Mouse (Mus musculus): ENCODE results near the gene Lrrc74a. TPM values are rescaled to one million over a fixed set of nuclear protein-coding genes. Genes with fewer than 3 reads are reported as not detected.

The Lrrc74a gene
- polyA plus RNA-seq, 1 experiment, result not detected

DNA sequence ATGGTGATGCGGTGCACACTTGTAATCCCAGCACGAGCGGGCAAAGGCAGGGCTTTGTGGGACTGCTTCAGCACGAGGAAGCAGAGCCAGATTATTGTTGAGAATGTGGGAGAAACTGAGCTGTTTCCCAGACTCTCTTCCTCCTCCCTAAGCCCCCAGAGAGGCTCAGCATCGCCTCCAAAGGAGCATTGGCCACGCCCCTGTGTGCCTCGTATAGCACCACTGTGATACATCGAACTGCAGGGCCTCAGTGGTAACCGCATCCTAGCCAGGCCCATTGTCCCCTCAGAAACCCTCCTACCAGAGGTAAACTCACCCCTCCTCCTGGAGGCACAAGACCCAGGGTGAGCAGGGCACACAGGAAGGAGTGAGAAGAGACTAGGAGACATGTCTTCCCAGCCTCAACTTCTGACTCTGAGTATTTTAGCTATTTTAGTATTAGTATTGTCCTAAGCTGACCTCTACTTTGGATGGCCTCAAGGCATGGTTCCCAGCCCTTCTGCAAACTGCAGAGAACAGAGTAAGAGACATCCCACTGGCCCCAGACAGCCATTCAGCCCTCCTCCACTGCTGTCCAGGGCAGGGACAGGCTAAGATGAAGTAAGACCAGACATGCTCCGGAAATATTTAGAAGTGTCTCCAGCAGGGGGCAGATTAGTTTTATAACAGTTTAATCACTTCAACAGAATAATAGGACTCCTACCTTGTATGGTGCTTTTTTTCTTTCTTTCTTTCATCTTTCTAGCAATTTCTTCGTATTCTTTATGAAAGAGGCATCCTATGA is 45.2 kb downstream of the Lrrc74a start:
- peaks cover 12% of the 10 kb centered on the region for H3K4me1 ChIP-seq (ENCODE audit: control insufficient read depth, insufficient read depth, low read length)
- H3K27ac ChIP-seq (ENCODE audit: insufficient read depth, low read length), result no peak overlapping the region
- H3K36me3 ChIP-seq (ENCODE audit: control insufficient read depth, insufficient read depth, low read length, poor library complexity, severe bottlenecking), result no peaks in the 10 kb centered on the region
- TF ChIP-seq CTCF (IDR thresholded peaks at IDR 0.05; ENCODE audit: low read depth, low read length) (no peak), POLR2A (IDR thresholded peaks at IDR 0.05; ENCODE audit: insufficient read depth, low read length) (no peak), EP300 (IDR thresholded peaks at IDR 0.05; ENCODE audit: insufficient read depth, low read depth, low read length) (no peak)
- no peak overlapping the region for H3K9ac ChIP-seq (ENCODE audit: low read depth, poor library complexity, severe bottlenecking)
- H3K4me3 ChIP-seq (ENCODE audit: low read depth, low read length), result no peak overlapping the region
- no peaks in the 10 kb centered on the region for H3K9me3 ChIP-seq (replicated peaks; ENCODE audit: control insufficient read depth, insufficient read depth, low read length, poor library complexity, severe bottlenecking)
- H3K27me3 ChIP-seq (ENCODE audit: control insufficient read depth, insufficient read depth, low read length, poor library complexity, severe bottlenecking), result no peaks in the 10 kb centered on the region

DNA sequence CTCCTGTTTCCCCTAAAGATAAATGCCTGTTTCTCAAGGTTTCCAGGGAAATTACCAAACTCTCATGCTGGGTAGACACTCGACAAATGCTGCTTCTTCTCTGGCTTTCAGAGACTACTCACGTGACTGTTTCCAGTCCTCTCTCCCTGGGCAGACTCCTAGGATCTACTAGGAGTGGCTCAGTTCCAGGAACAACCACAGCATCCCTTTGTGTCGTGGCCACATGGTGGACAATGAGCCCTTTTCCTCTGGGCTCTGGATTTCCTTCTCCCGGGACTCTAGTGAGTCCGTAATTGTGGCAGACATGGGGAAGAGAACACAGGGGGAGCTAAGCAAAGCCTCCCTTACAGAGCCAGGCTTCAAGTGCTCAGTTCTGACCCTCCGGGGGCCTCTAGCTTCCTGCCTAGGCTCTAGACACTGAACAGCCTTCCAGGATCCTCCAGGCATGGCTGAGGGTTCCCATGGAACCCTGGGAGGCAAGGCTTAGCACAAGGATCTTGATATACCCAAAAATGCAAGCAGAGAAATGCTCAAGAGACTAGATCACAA is 47.6 kb downstream of the Lrrc74a start:
- Histone ChIP-seq H3K9me3 (replicated peaks; ENCODE audit: control insufficient read depth, insufficient read depth, low read length, poor library complexity, severe bottlenecking) (no peaks in the 10 kb centered on the region), H3K27me3 (ENCODE audit: control insufficient read depth, insufficient read depth, low read length, poor library complexity, severe bottlenecking) (no peaks in the 10 kb centered on the region), H3K4me1 (ENCODE audit: control insufficient read depth, insufficient read depth, low read length) (peaks cover 2% of the 10 kb centered on the region), H3K27ac (ENCODE audit: insufficient read depth, low read length) (no peak overlapping the region), H3K36me3 (ENCODE audit: control insufficient read depth, insufficient read depth, low read length, poor library complexity, severe bottlenecking) (no peaks in the 10 kb centered on the region), H3K4me3 (ENCODE audit: low read depth, low read length) (no peak overlapping the region), H3K9ac (ENCODE audit: low read depth, poor library complexity, severe bottlenecking) (no peak overlapping the region)
- no peak for TF ChIP-seq POLR2A (IDR thresholded peaks at IDR 0.05; ENCODE audit: insufficient read depth, low read length)
- no peak for TF ChIP-seq CTCF (IDR thresholded peaks at IDR 0.05; ENCODE audit: low read depth, low read length)
- TF ChIP-seq EP300 (IDR thresholded peaks at IDR 0.05; ENCODE audit: insufficient read depth, low read depth, low read length), result no peak

DNA sequence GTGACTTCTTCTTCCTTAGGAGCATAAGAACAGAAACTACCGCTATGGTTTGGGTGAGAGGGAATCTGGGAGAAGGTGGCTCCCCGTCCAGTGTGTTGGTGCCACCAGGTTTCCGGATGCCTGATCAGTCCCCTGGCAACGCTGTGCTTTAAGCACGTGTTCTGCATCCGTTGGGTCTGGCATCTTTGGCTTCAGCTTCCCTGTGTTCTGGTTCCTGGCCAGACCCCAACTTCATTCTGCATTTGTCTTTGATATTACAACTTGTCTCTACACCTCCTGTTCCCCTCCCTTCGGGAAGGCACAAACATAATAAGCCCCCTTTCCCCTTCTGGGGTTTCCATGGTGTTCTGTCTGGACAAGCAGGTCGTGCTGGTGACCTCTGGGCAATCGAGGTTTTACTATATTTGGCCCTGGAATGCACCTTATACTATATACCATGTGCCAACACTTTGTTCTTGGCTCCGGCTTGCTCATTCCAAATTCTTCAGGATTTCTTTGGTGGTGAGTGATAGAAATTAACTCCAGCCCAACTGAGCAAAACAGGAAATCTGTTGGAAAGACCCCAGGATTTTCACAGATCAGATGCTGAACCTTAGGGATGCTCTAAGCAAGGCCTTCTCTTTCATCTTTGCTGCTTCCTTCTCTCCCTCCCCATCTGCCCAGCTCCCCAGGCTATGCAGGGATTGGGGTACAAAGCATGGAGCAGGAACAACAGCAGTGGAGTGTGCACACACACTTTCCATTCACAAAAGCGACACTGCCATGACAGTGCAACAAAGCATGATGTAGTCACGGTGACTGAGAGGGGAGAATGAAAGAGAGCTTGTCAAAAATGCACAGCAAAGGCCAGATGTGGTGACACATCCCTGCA is 52.2 kb downstream of the Lrrc74a start:
- H3K9ac ChIP-seq (ENCODE audit: low read depth, poor library complexity, severe bottlenecking), result no peak overlapping the region
- no peak overlapping the region for H3K27ac ChIP-seq (ENCODE audit: insufficient read depth, low read length)
- TF ChIP-seq POLR2A (IDR thresholded peaks at IDR 0.05; ENCODE audit: insufficient read depth, low read length) (no peak), CTCF (IDR thresholded peaks at IDR 0.05; ENCODE audit: low read depth, low read length) (no peak), EP300 (IDR thresholded peaks at IDR 0.05; ENCODE audit: insufficient read depth, low read depth, low read length) (no peak)
- no peaks in the 10 kb centered on the region for H3K36me3 ChIP-seq (ENCODE audit: control insufficient read depth, insufficient read depth, low read length, poor library complexity, severe bottlenecking)
- no peaks in the 10 kb centered on the region for H3K9me3 ChIP-seq (replicated peaks; ENCODE audit: control insufficient read depth, insufficient read depth, low read length, poor library complexity, severe bottlenecking)
- H3K4me1 ChIP-seq (ENCODE audit: control insufficient read depth, insufficient read depth, low read length), result peaks cover 5% of the 10 kb centered on the region
- no peak overlapping the region for H3K4me3 ChIP-seq (ENCODE audit: low read depth, low read length)
- no peaks in the 10 kb centered on the region for H3K27me3 ChIP-seq (ENCODE audit: control insufficient read depth, insufficient read depth, low read length, poor library complexity, severe bottlenecking)

DNA sequence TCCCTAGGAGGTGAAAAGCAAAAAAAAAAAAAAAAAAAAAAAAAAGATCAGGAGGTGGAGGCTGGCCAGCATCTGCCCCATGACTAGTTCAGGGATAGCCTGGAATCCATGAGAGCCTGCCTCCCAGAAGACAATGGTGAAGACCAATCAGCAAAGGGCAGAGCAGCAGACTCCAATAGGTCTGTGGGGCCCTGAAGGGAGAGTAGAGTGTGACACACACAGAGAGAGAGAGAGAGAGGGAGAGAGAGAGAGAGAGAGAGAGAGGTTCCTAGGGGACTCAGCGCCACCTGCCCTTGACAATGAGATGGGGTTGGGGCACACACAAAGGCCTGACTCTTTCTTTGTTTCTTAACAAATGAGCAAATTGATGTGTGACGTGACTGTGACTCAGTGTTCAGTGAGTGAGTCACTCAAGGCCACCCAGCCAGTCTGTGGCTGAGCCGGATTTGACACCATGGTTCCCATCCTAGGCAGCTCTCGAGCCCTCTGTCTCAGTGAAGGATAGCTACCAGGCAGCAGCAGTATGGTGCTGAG is 52.9 kb downstream of the Lrrc74a start:
- H3K27ac ChIP-seq (ENCODE audit: insufficient read depth, low read length), result peak overlapping the region; percentile 2; the same call in 1 of the 2 replicates
- H3K9ac ChIP-seq (ENCODE audit: low read depth, poor library complexity, severe bottlenecking), result no peak overlapping the region
- H3K4me3 ChIP-seq (ENCODE audit: low read depth, low read length), result no peak overlapping the region
- TF ChIP-seq POLR2A (IDR thresholded peaks at IDR 0.05; ENCODE audit: insufficient read depth, low read length) (no peak), EP300 (IDR thresholded peaks at IDR 0.05; ENCODE audit: insufficient read depth, low read depth, low read length) (0 out of 2 replicates have a peak, but pooled peaks have one; percentile 26)
- H3K9me3 ChIP-seq (replicated peaks; ENCODE audit: control insufficient read depth, insufficient read depth, low read length, poor library complexity, severe bottlenecking), result no peaks in the 10 kb centered on the region
- H3K36me3 ChIP-seq (ENCODE audit: control insufficient read depth, insufficient read depth, low read length, poor library complexity, severe bottlenecking), result no peaks in the 10 kb centered on the region
- peaks cover 5% of the 10 kb centered on the region for H3K4me1 ChIP-seq (ENCODE audit: control insufficient read depth, insufficient read depth, low read length)
- H3K27me3 ChIP-seq (ENCODE audit: control insufficient read depth, insufficient read depth, low read length, poor library complexity, severe bottlenecking), result no peaks in the 10 kb centered on the region

- H3K4me1 ChIP-seq (ENCODE audit: control insufficient read depth, insufficient read depth, low read length), result peaks cover 13% of the 10 kb centered on the region
- H3K27ac ChIP-seq (ENCODE audit: insufficient read depth, low read length), result no peak overlapping the region
- TF ChIP-seq CTCF (IDR thresholded peaks at IDR 0.05; ENCODE audit: low read depth, low read length), result no peak
- no peak for TF ChIP-seq EP300 (IDR thresholded peaks at IDR 0.05; ENCODE audit: insufficient read depth, low read depth, low read length)
- no peak for TF ChIP-seq POLR2A (IDR thresholded peaks at IDR 0.05; ENCODE audit: insufficient read depth, low read length)
Measured at GRCm38 (mm10) chr12:86790100-86790848, 56.1 kb downstream of the Lrrc74a start.

More at GRCm38 (mm10) chr12:86790100-86790848, 56.1 kb downstream of the Lrrc74a start:
- Histone ChIP-seq H3K9ac (ENCODE audit: low read depth, poor library complexity, severe bottlenecking) (no peak overlapping the region), H3K4me3 (ENCODE audit: low read depth, low read length) (no peak overlapping the region), H3K9me3 (replicated peaks; ENCODE audit: control insufficient read depth, insufficient read depth, low read length, poor library complexity, severe bottlenecking) (no peaks in the 10 kb centered on the region), H3K36me3 (ENCODE audit: control insufficient read depth, insufficient read depth, low read length, poor library complexity, severe bottlenecking) (no peaks in the 10 kb centered on the region), H3K27me3 (ENCODE audit: control insufficient read depth, insufficient read depth, low read length, poor library complexity, severe bottlenecking) (no peaks in the 10 kb centered on the region)
